Mouse (Mus musculus) layer of hippocampus, adult 6 months (tissue): ENCODE measurements around the gene Chmp4b. TPM values are rescaled to one million over a fixed set of nuclear protein-coding genes. Genes with fewer than 3 reads are reported as not detected.

Experiments used
- long read RNA-seq, 2 experiments: library from polyadenylated mRNA; unstranded; transcript quantifications; one replicate each; pipeline ENCODE4 v2.0.0; 2019 to 2020
- polyA plus RNA-seq: library from polyadenylated mRNA; unstranded; fragments of <200 nt; fragmentation: Nextera tagmentation; gene quantifications from 2 replicates; pipeline ENCODE4 v1.2.3, GENCODE M21; 2021

Chmp4b gene
- polyA plus RNA-seq: 9.3 and 11.8 TPM in 2 replicates
- long read RNA-seq, experiment 1, partial matches to known transcripts: 11 of 20 reads
- long read RNA-seq, experiment 1, other reads (novel, unspliced or antisense): 8 of 20 reads
- long read RNA-seq, experiment 2, partial matches to known transcripts: 1 of 1 reads
- long read RNA-seq, experiment 2, other reads (novel, unspliced or antisense): 0 of 1 reads

DNA sequence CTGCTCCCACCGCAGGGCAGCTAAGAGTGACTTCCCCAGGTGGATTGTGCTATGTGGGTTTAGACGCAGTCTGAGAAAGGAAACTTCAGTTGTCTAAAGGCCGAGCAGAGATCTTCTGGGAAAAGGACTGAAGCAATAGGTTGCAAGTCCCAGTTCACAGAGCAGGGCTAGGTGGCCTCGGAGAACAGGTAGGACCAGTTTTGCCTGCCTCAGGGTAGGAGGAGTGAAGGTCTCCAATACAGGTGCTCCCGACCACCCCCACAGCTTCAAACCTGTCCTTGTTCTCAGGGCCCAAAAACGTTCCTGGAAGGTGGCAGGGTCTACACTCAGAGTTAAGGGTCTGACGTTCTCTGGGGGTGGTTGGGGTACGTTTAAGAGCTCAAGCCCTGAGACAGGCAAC, at the start of gene Chmp4b:
Gene Chmp4b, plus strand, starts transcription at position 343 of the 400 bp plus-strand sequence.

DNA sequence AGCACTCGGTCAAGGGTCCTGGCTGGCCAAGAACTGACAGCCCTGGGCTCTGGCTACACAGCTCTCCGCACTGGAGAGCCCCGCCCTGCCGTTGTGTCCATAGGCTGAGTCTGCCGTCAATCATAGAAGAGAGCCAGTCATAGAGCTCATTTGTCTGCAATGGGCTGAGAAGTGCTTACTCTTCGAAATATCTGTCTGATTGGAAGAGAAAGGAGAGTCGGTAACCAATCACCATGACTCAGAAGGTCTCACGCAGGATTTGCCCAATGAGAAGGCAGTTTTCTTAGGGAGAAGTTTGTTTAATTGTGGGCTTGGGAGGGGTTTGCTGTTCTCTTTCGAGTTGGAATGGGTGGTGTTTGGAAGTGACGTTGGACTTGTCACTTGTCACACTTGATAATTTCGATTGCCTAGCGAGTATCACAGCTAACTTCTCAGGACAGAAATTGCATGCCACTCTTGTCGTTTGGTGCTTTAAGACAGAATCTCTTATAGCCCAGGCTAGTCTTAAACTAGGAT, 47.8 kb upstream of the Chmp4b start, which contains the start of gene Pxmp4:
Gene Pxmp4, minus strand, starts transcription at position 71 of the 516 bp plus-strand sequence.

DNA sequence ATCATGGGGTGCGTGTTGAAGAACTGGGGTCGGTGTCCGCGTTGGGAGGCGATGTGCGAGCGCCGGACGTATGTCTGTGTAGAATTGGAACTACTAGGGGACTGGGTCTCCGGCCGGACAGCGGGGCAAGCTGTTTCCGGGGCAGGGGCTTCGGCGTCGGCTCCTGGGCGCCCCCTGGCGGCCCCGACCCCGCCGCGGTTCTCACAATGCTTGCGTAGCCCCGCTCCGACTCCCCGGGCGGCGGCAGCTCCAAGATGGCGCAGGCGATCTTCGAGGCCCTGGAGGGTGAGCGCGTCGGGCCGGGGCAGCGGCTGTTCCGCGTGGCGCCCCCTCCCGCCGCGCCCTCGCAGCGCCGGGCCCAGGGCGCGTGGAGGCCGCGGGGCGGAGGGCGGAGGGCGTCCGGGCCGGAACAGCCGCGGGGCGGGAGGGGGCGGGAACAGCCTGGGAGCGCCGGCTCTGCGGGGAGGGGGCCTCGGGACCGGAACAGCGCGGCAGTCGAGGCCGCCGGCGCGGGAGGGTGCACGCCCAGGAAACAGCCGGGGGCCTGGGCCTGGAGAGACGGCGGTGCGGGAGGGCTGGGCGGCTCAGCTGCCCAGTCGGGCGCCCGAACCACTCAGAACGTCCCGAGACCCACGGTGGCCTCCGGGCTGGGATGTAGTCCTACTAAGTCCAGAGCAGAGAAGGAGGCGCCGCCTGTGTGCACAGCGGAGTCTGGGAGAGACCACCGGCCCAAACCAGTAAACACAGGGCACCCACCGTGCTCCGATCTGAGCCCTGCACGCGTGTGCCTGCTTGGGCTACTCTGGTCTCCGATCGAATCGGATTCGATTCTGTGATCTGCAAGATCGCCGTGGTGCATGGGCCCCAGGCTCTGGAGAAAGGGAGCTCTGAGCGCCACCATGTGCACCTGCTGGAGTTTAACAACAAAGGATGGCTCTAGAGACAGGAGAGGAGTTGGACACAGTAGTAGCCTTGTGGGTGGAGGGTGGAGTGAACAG, 38.1 kb upstream of the Chmp4b start, which contains the start of the genes Zfp341 and 4930519P11Rik:
Gene Zfp341, plus strand, starts transcription at position 180 of the 998 bp plus-strand sequence.
Gene 4930519P11Rik, minus strand, starts transcription at position 320 of the 998 bp plus-strand sequence.

Other genes starting within 250 kb of the Chmp4b start
- gene Snta1, start 243.6 kb upstream of the Chmp4b start, polyA plus RNA-seq: 14.7 and 15.8 TPM in 2 replicates
- 33.8 and 49.0 TPM in 2 replicates for gene Cbfa2t2, start 215.2 kb upstream of the Chmp4b start, polyA plus RNA-seq
- 1.7 TPM in 2 replicates for gene 1700003F12Rik, start 104.6 kb upstream of the Chmp4b start, polyA plus RNA-seq
- not detected in 2 replicates for gene Actl10, start 99.9 kb upstream of the Chmp4b start, polyA plus RNA-seq
- gene Necab3, start 92.8 kb upstream of the Chmp4b start, polyA plus RNA-seq: 27.0 and 29.4 TPM in 2 replicates
- gene E2f1, start 81.8 kb upstream of the Chmp4b start, polyA plus RNA-seq: 2.0 and 2.5 TPM in 2 replicates
- gene Pxmp4, start 48.0 kb upstream of the Chmp4b start, polyA plus RNA-seq: 14.9 and 15.0 TPM in 2 replicates
- gene Zfp341, start 38.4 kb upstream of the Chmp4b start, polyA plus RNA-seq: 1.4 and 1.5 TPM in 2 replicates
- gene 4930519P11Rik, start 38.3 kb upstream of the Chmp4b start, polyA plus RNA-seq: not detected in 2 replicates
- gene Gm14214, start 118.3 kb downstream of the Chmp4b start, polyA plus RNA-seq: not detected in 2 replicates
- gene Raly, start 139.4 kb downstream of the Chmp4b start, polyA plus RNA-seq: 17.1 and 18.0 TPM in 2 replicates
- gene a, start 139.7 kb downstream of the Chmp4b start, polyA plus RNA-seq: 0.33 TPM in 1 of 2 replicates, not detected in the other
- 70.0 and 80.0 TPM in 2 replicates for gene Eif2s2, start 241.2 kb downstream of the Chmp4b start, polyA plus RNA-seq